Mouse (Mus musculus): ENCODE data around the gene Nthl1.
"Not testable (repeated sequence)": the region's sequence is repeated elsewhere in the genome, so short reads cannot be mapped to it uniquely, and the experiment has no call there.

The Nthl1 gene

GRCm38 (mm10) chr17:24650766-24651165 lies 18.3 kb downstream of the Nthl1 start:
- DNase-seq = no peak

GRCm38 (mm10) chr17:24651835-24652234 lies 19.4 kb downstream of the Nthl1 start:
- DNase-seq = no peak

GRCm38 (mm10) chr17:24653967-24654710 lies 21.7 kb downstream of the Nthl1 start:
- DNase-seq = peak in 1 of 2 experiments; percentile 46

GRCm38 (mm10) chr17:24654969-24655368 lies 22.5 kb downstream of the Nthl1 start:
- DNase-seq = no peak

GRCm38 (mm10) chr17:24658017-24658758 lies 25.7 kb downstream of the Nthl1 start, which contains the start of gene Npw:
Npw (minus strand) TSS chr17:24658457.
- DNase-seq = no peak

- DNase-seq = not testable (repeated sequence)
Measured at GRCm38 (mm10) chr17:24667011-24667410, 34.5 kb downstream of the Nthl1 start.

GRCm38 (mm10) chr17:24667416-24667815 lies 34.9 kb downstream of the Nthl1 start:
- DNase-seq = peak in 1 of 2 experiments; percentile 41

GRCm38 (mm10) chr17:24669214-24669544 lies 36.7 kb downstream of the Nthl1 start:
- not testable (repeated sequence) for DNase-seq

- DNase-seq = peak; percentile 84 to 86
Measured at GRCm38 (mm10) chr17:24669545-24670245, 37.2 kb downstream of the Nthl1 start, which contains the start of gene Zfp598. Zfp598 (plus strand) TSS chr17:24669687.

GRCm38 (mm10) chr17:24670246-24670844 lies 37.9 kb downstream of the Nthl1 start:
- no peak for DNase-seq

- peak in 1 of 2 experiments; percentile 2 for DNase-seq
Measured at GRCm38 (mm10) chr17:24671346-24671745, 38.9 kb downstream of the Nthl1 start.

GRCm38 (mm10) chr17:24672141-24672540 lies 39.7 kb downstream of the Nthl1 start:
- peak in 1 of 2 experiments; percentile 6 for DNase-seq

- no peak for DNase-seq
Measured at GRCm38 (mm10) chr17:24674277-24674676, 41.8 kb downstream of the Nthl1 start.

- peak in 1 of 2 experiments; percentile 44 for DNase-seq
Measured at GRCm38 (mm10) chr17:24676187-24676586, 43.7 kb downstream of the Nthl1 start.

GRCm38 (mm10) chr17:24676877-24677276 lies 44.4 kb downstream of the Nthl1 start:
- no peak for DNase-seq

- DNase-seq = peak in 1 of 2 experiments; percentile 4
Measured at GRCm38 (mm10) chr17:24677500-24678080, 45.1 kb downstream of the Nthl1 start.

- DNase-seq = peak in 1 of 2 experiments; percentile 31
Measured at GRCm38 (mm10) chr17:24686514-24686913, 54.0 kb downstream of the Nthl1 start.

GRCm38 (mm10) chr17:24687146-24687595 lies 54.7 kb downstream of the Nthl1 start:
- DNase-seq = peak; percentile 41 to 64

GRCm38 (mm10) chr17:24687599-24687998 lies 55.1 kb downstream of the Nthl1 start:
- no peak for DNase-seq

Data from thymus, adult 18-20 months (tissue).